Comparison of ENCODE assay signal across 16 mouse cellular contexts in genomic region chr13:113819006-113819405, GRCm38 (mm10).
"Had no signal": no experiment of that assay in that cellular context is flagged by ENCODE, and none has a peak within 500 bp of the region (broad histone marks: within the 10 kb centered on the region; RNA-seq: fewer than 3 reads in every experiment).

No protein-coding gene starts in this region.

- DNase-seq: retina, postnatal 1 day; right cerebral cortex, adult 18-20 months; right cerebral cortex, postnatal 14 days; right cerebral cortex, postnatal 25 days; right cerebral cortex, postnatal 4 days; spleen, adult 18-20 months; thymus, adult 18-20 months; thymus, adult 2 months; thymus, postnatal 14 days; thymus, postnatal 25 days; thymus, postnatal 36 days; thymus, postnatal 4 days had no signal

- H3K27ac ChIP-seq: neural tube, embryonic 13.5 days; neural tube, embryonic 15.5 days; stomach, embryonic 15.5 days; stomach, postnatal 0 days had no signal

- H3K4me2 ChIP-seq: neural tube, embryonic 13.5 days; neural tube, embryonic 15.5 days; stomach, embryonic 15.5 days had no signal

- H3K9ac ChIP-seq: neural tube, embryonic 13.5 days; neural tube, embryonic 15.5 days; stomach, embryonic 15.5 days had no signal

- H3K27me3 ChIP-seq: neural tube, embryonic 13.5 days; neural tube, embryonic 15.5 days; stomach, embryonic 15.5 days had no signal

- H3K4me3 ChIP-seq: neural tube, embryonic 13.5 days; neural tube, embryonic 15.5 days; stomach, embryonic 15.5 days had no signal

- H3K9me3 ChIP-seq: neural tube, embryonic 13.5 days; neural tube, embryonic 15.5 days; stomach, embryonic 15.5 days had no signal

- H3K36me3 ChIP-seq: neural tube, embryonic 13.5 days; neural tube, embryonic 15.5 days had no signal
